Mouse (Mus musculus): Measurements from ENCODE around the gene Arl13a.
"Not testable (repeated sequence)": the region's sequence is repeated elsewhere in the genome, so short reads cannot be mapped to it uniquely, and the experiment has no call there.

The Arl13a gene

GRCm38 (mm10) chrX:134187201-134187600, at the start of gene Arl13a:
Gene Arl13a (plus strand): TSS chrX:134187501.
- not testable (repeated sequence) for DNase-seq (ENCODE audit: inconsistent age in 2 of 2, low spot score in 1 of 2)

GRCm38 (mm10) chrX:134140024-134140423, 47.3 kb upstream of the Arl13a start:
- DNase-seq (ENCODE audit: inconsistent age in 2 of 2, low spot score in 1 of 2) = no peak

- DNase-seq (ENCODE audit: inconsistent age in 2 of 2, low spot score in 1 of 2) = peak in 1 of 2 experiments; percentile 28
Observed at GRCm38 (mm10) chrX:134141551-134141950, 45.8 kb upstream of the Arl13a start.

GRCm38 (mm10) chrX:134141986-134142385, 45.3 kb upstream of the Arl13a start:
- no peak for DNase-seq (ENCODE audit: inconsistent age in 2 of 2, low spot score in 1 of 2)

- no peak for DNase-seq (ENCODE audit: inconsistent age in 2 of 2, low spot score in 1 of 2)
Observed at GRCm38 (mm10) chrX:134158151-134158550, 29.1 kb upstream of the Arl13a start.

- DNase-seq (ENCODE audit: inconsistent age in 2 of 2, low spot score in 1 of 2) = no peak
Observed at GRCm38 (mm10) chrX:134160442-134160841, 26.9 kb upstream of the Arl13a start.

GRCm38 (mm10) chrX:134162043-134162720, 25.1 kb upstream of the Arl13a start, which contains the start of gene Xkrx:
Gene Xkrx (minus strand): TSS chrX:134162076.
- DNase-seq (ENCODE audit: inconsistent age in 2 of 2, low spot score in 1 of 2) = no peak

- DNase-seq (ENCODE audit: inconsistent age in 2 of 2, low spot score in 1 of 2) = no peak
Observed at GRCm38 (mm10) chrX:134162826-134163225, 24.5 kb upstream of the Arl13a start.

- DNase-seq (ENCODE audit: inconsistent age in 2 of 2, low spot score in 1 of 2) = no peak
Observed at GRCm38 (mm10) chrX:134163484-134163883, 23.8 kb upstream of the Arl13a start.

GRCm38 (mm10) chrX:134170584-134170983, 16.7 kb upstream of the Arl13a start:
- DNase-seq (ENCODE audit: inconsistent age in 2 of 2, low spot score in 1 of 2) = no peak

GRCm38 (mm10) chrX:134174699-134175098, 12.6 kb upstream of the Arl13a start:
- DNase-seq (ENCODE audit: inconsistent age in 2 of 2, low spot score in 1 of 2) = no peak

- DNase-seq (ENCODE audit: inconsistent age in 2 of 2, low spot score in 1 of 2) = no peak
Observed at GRCm38 (mm10) chrX:134208491-134208890, 21.2 kb downstream of the Arl13a start.

GRCm38 (mm10) chrX:134211151-134211642, 23.9 kb downstream of the Arl13a start:
- no peak for DNase-seq (ENCODE audit: inconsistent age in 2 of 2, low spot score in 1 of 2)

- no peak for DNase-seq (ENCODE audit: inconsistent age in 2 of 2, low spot score in 1 of 2)
Observed at GRCm38 (mm10) chrX:134218161-134218560, 30.9 kb downstream of the Arl13a start.

- peak; percentile 19 to 53 for DNase-seq (ENCODE audit: inconsistent age in 2 of 2, low spot score in 1 of 2)
Observed at GRCm38 (mm10) chrX:134220618-134221017, 33.3 kb downstream of the Arl13a start.

GRCm38 (mm10) chrX:134221856-134222255, 34.6 kb downstream of the Arl13a start, which contains the start of gene Nox1:
Gene Nox1 (minus strand): TSS chrX:134221956.
- peak in 1 of 2 experiments; percentile 14 for DNase-seq (ENCODE audit: inconsistent age in 2 of 2, low spot score in 1 of 2)

GRCm38 (mm10) chrX:134233048-134233447, 45.7 kb downstream of the Arl13a start:
- DNase-seq (ENCODE audit: inconsistent age in 2 of 2, low spot score in 1 of 2) = no peak

- no peak for DNase-seq (ENCODE audit: inconsistent age in 2 of 2, low spot score in 1 of 2)
Observed at GRCm38 (mm10) chrX:134238266-134238665, 51.0 kb downstream of the Arl13a start.

- DNase-seq (ENCODE audit: inconsistent age in 2 of 2, low spot score in 1 of 2) = peak; percentile 55 to 73
Observed at GRCm38 (mm10) chrX:134245946-134246345, 58.6 kb downstream of the Arl13a start.

GRCm38 (mm10) chrX:134248202-134248601, 60.9 kb downstream of the Arl13a start:
- DNase-seq (ENCODE audit: inconsistent age in 2 of 2, low spot score in 1 of 2) = peak; percentile 77 to 81
